Mouse (Mus musculus) intestine, postnatal 0 days (tissue): Measurements from ENCODE around the gene Dsn1. TPM values are rescaled to one million over a fixed set of nuclear protein-coding genes. Genes with fewer than 3 reads are reported as not detected.

Experiments used
- ATAC-seq: fragments of 200-750 bp; cut with Nextera tagmentation; 2 replicates; pipeline ENCODE4 v1.8.0; 2017; ENCODE audit warnings: mild to moderate bottlenecking, moderate TSS enrichment, moderate library complexity
- H3K27ac ChIP-seq: fragments of 300-500 bp; sonication (generic); 2 replicates; pipeline ENCODE4 v1.5.1; 2014; ENCODE audit warnings: mild to moderate bottlenecking, low read depth, low read length, moderate library complexity
- H3K27me3 ChIP-seq: fragments of 300-500 bp; sonication (generic); replicated peaks from 2 replicates; pipeline ENCODE4 v1.6.1; 2014; ENCODE audit warnings: low read length, mixed read lengths; ENCODE audit not compliant: control insufficient read depth, insufficient read depth
- H3K36me3 ChIP-seq: fragments of 300-500 bp; sonication (generic); 2 replicates; pipeline ENCODE4 v1.6.1; 2014; ENCODE audit warnings: mild to moderate bottlenecking, moderate library complexity; ENCODE audit not compliant: control insufficient read depth, insufficient read depth
- H3K4me1 ChIP-seq: fragments of 300-500 bp; sonication (generic); replicated peaks from 2 replicates; pipeline ENCODE4 v1.6.1; 2014; ENCODE audit warnings: antibody characterized with exemption, low read length, mixed read lengths; ENCODE audit not compliant: control insufficient read depth, insufficient read depth
- H3K4me2 ChIP-seq: fragments of 300-500 bp; sonication (generic); replicated peaks from 2 replicates; pipeline ENCODE4 v1.6.1; 2014; ENCODE audit warnings: low read depth, mild to moderate bottlenecking, moderate library complexity
- H3K4me3 ChIP-seq: fragments of 300-500 bp; sonication (generic); 2 replicates; pipeline ENCODE4 v1.5.1; 2014; ENCODE audit warnings: low read depth, low read length
- H3K9ac ChIP-seq: fragments of 300-500 bp; sonication (generic); 2 replicates; pipeline ENCODE4 v1.6.1; 2014; ENCODE audit warnings: mild to moderate bottlenecking, low read depth, low read length
- H3K9me3 ChIP-seq: fragments of 300-500 bp; sonication (generic); 2 replicates; pipeline ENCODE4 v1.6.1; 2016; ENCODE audit warnings: mixed run types; ENCODE audit not compliant: control insufficient read depth
- CTCF ChIP-seq: sonication (generic); IDR thresholded peaks from 2 replicates; pipeline ENCODE4 v1.5.1; 2016; ENCODE audit warnings: low read depth, mild to moderate bottlenecking, control low read depth, antibody characterized with exemption, moderate library complexity
- WGBS: fragments of 180-500 bp; shearing (Covaris S2); extraction: QIAGEN DNeasy Blood & Tissue Kit; methylation state at CpG from one replicate; pipeline ENCODE4 v1.1.7; 2014; 5-methylcytosine and 5-hydroxymethylcytosine counted together
- polyA plus RNA-seq: library from polyadenylated mRNA; unstranded; fragments of >200 nt; fragmentation: Nextera tagmentation; extraction: Ambion mirVana; gene quantifications from 2 replicates; pipeline ENCODE4 v1.2.1, GENCODE M21; 2015

The Dsn1 gene
- polyA plus RNA-seq, 1 experiment from 2014 or later = 7.9 TPM

DNA sequence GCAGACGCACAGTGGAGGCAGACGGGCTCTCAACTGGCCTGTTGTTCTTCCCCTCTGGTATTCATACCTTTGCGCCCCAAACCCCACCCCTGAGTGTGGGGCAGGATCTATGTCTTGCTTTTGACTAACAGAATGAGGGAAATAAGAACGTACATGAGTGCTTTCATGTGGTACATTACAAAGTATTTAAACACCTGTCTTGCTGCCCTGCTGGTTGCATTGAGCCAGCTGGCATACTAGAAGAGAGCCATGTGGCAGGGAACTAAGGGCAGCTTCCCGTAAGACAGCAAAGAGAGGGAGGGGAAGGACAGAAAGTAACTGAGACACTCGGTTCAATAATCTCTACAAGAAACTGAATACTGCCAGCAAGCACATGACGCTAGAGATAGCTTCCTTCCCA is 36.7 kb downstream of the Dsn1 start:
- Histone ChIP-seq H3K27ac (peak overlapping the region; percentile 54; the same call in 1 of the 2 replicates), H3K4me1 (0 out of 2 replicates have a peak, but pooled peaks cover 6% of the 10 kb centered on the region), H3K27me3 (no peaks in the 10 kb centered on the region), H3K9me3 (no peaks in the 10 kb centered on the region), H3K4me3 (no peak overlapping the region), H3K9ac (no peak overlapping the region), H3K36me3 (0 out of 2 replicates have a peak, but pooled peaks cover 5% of the 10 kb centered on the region), H3K4me2 (0 out of 2 replicates have a peak overlapping the region, but pooled peaks have one; percentile 3)
- no peak for ATAC-seq
- no peak for TF ChIP-seq CTCF
- WGBS = 58% methylated on average over 7 of the region's 7 CpGs

DNA sequence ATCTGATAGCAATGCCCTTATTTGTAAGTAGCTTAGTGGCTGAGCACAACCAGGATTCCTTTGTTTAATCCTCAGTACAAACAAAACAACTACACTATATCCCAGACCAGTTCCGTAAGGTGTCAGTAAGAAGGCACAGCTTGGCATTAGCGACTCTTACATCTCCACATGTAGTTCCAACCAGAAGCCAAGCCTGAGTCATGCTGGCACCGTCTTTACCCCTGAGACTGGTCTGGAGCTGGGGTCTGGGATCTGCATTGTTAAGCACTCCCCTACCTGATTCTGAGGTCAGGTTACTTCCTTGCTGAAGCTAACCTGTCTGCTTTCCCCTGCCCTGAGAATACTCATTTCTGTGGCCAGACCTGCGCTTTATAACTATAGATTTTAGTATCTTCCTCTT is 38.5 kb downstream of the Dsn1 start:
- WGBS = 65% methylated on average over 4 of the region's 4 CpGs
- H3K4me2 ChIP-seq = no peak overlapping the region
- H3K27ac ChIP-seq = no peak overlapping the region
- H3K4me1 ChIP-seq = 0 out of 2 replicates have a peak, but pooled peaks cover 6% of the 10 kb centered on the region
- no peak for TF ChIP-seq CTCF
- H3K36me3 ChIP-seq = 0 out of 2 replicates have a peak, but pooled peaks cover 5% of the 10 kb centered on the region
- no peak overlapping the region for H3K9ac ChIP-seq
- H3K9me3 ChIP-seq = no peaks in the 10 kb centered on the region
- no peak overlapping the region for H3K4me3 ChIP-seq
- no peak for ATAC-seq
- H3K27me3 ChIP-seq = no peaks in the 10 kb centered on the region

DNA sequence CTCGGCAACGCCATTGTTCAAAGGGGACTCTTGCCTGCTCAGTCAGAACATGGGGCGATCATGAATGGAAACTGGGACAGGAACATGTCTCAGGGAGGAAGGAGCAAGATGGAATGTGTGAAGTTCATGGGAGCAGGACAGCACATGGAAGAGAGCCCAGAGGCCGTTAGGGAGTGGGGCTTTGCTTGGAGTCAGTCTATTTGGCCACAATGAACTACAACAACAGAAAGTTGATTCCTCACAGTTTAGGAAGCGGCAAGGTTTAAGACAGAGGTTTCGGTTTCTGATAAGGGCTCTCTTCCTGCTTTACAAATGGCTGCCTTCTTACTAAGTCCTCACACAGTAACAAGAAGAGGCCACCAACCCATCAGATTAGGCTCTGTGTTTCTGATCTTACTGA is 39.6 kb downstream of the Dsn1 start:
- H3K4me1 ChIP-seq = 0 out of 2 replicates have a peak, but pooled peaks cover 6% of the 10 kb centered on the region
- TF ChIP-seq CTCF = no peak
- no peaks in the 10 kb centered on the region for H3K27me3 ChIP-seq
- H3K9ac ChIP-seq = no peak overlapping the region
- no peak overlapping the region for H3K4me2 ChIP-seq
- H3K36me3 ChIP-seq = peaks cover 5% of the 10 kb centered on the region; the same call in 1 of the 2 replicates
- no peak overlapping the region for H3K4me3 ChIP-seq
- no peak overlapping the region for H3K27ac ChIP-seq
- ATAC-seq = no peak
- 83% methylated on average over 6 of the region's 6 CpGs for WGBS
- no peaks in the 10 kb centered on the region for H3K9me3 ChIP-seq

DNA sequence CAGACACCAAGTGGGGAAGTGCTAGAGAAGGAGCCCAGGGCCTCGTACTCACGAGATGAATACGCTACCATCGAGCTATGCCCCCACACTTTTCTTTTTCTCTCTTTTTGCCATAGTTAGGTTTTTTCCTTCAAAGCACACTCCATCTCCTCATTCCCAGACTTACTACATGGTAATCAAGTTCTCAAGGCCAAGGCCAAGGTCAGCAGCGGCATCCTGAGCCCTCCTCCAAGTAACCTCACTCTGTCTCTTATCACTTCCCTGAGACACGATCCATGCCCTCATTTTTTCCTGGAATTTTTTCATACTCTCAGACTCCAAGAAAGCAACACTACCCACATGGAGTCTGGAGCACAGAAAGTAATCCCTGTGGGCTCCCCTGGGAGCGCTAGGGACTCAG is 43.1 kb downstream of the Dsn1 start:
- no peak overlapping the region for H3K27ac ChIP-seq
- H3K4me1 ChIP-seq = 0 out of 2 replicates have a peak, but pooled peaks cover 3% of the 10 kb centered on the region
- peaks cover 5% of the 10 kb centered on the region; the same call in 1 of the 2 replicates for H3K36me3 ChIP-seq
- H3K4me2 ChIP-seq = no peak overlapping the region
- no peak for TF ChIP-seq CTCF
- no peak overlapping the region for H3K4me3 ChIP-seq
- no peak overlapping the region for H3K9ac ChIP-seq
- no peaks in the 10 kb centered on the region for H3K27me3 ChIP-seq
- no peak for ATAC-seq
- 87% methylated on average over 7 of the region's 7 CpGs for WGBS
- H3K9me3 ChIP-seq = no peaks in the 10 kb centered on the region

DNA sequence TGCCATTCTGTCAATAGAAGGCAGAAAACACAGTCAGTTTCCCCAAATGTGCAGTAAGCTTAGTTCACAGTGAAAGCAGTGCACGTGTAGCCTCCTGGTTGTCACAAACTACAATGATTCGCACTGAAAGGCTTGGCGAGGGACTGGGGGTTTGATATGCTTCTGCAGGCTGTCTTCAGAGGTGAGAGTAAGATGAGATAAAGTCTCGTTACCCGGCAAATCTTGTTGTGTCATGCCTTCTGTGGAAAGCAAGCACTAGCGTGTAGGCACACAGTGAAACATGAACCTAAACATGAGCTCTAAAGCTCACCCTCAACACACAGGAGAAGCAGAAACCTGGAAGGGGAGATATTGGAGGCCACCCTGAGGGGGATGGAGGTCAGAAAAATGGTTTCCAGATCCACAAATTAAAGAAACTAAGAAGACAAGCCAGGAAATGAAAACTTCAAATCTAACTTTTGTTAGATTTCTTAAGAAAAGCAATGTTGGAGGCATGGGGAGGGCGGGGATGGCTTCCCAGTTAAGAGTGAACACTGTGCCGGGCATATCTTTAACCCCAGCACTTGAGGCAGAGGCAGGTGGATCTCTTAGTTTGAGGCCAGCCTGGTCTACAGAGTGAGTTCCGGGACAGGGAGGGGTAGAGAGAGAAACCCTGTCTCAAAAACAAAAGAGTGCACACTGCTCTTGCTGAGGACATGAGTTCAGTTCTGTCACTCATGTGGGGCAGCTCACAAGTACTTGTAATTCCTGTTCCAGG is 48.3 kb downstream of the Dsn1 start:
- no peak overlapping the region for H3K27ac ChIP-seq
- H3K4me1 ChIP-seq = no peaks in the 10 kb centered on the region
- ATAC-seq = no peak
- H3K4me3 ChIP-seq = no peak overlapping the region
- H3K36me3 ChIP-seq = no peaks in the 10 kb centered on the region; the same call in 1 of the 2 replicates
- 87% methylated on average over 9 of the region's 9 CpGs for WGBS
- no peak overlapping the region for H3K9ac ChIP-seq
- no peak overlapping the region for H3K4me2 ChIP-seq
- no peaks in the 10 kb centered on the region for H3K27me3 ChIP-seq
- no peaks in the 10 kb centered on the region for H3K9me3 ChIP-seq
- no peak for TF ChIP-seq CTCF

DNA sequence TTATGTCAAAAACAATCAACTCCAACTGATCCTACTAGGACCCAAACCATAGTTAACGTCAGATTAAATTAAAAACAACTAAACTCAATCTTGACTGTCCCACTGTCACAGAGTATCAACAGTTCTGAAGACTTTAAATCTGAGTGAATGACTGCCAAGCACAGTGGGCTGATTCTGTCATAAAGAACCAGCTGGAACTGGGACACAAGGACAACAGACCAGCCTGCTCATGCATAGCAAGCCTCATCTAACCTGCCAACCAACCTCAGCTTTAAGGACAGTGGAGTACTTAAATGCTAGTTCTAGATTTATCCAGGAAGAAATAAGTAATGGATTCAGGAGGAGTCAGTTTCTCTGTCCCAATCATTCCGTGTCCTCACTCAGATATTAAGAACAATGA is 49.9 kb downstream of the Dsn1 start:
- Histone ChIP-seq H3K27me3 (no peaks in the 10 kb centered on the region), H3K4me3 (no peak overlapping the region), H3K9me3 (no peaks in the 10 kb centered on the region), H3K36me3 (no peaks in the 10 kb centered on the region), H3K9ac (no peak overlapping the region), H3K4me2 (no peak overlapping the region), H3K27ac (no peak overlapping the region), H3K4me1 (no peaks in the 10 kb centered on the region)
- no peak for TF ChIP-seq CTCF
- no peak for ATAC-seq
- 92% methylated on average over 2 of the region's 2 CpGs for WGBS
